Mouse (Mus musculus) testis, adult 2 months (tissue): ENCODE measurements around the gene Olfr96.

Source experiments
- CTCF ChIP-seq: fragments of 200-500 bp; IDR thresholded peaks from 2 replicates; pipeline ENCODE4 v1.5.1; 2012; ENCODE audit warnings: low read depth, mild to moderate bottlenecking, inconsistent platforms, low read length, moderate library complexity; ENCODE audit not compliant: control insufficient read depth, insufficient read depth, insufficient replicate concordance
- POLR2A ChIP-seq: fragments of 200-500 bp; IDR thresholded peaks from 2 replicates; pipeline ENCODE4 v1.6.1; 2012; ENCODE audit warnings: low read depth, mild to moderate bottlenecking, inconsistent platforms, low read length, moderate library complexity; ENCODE audit not compliant: control insufficient read depth

DNA sequence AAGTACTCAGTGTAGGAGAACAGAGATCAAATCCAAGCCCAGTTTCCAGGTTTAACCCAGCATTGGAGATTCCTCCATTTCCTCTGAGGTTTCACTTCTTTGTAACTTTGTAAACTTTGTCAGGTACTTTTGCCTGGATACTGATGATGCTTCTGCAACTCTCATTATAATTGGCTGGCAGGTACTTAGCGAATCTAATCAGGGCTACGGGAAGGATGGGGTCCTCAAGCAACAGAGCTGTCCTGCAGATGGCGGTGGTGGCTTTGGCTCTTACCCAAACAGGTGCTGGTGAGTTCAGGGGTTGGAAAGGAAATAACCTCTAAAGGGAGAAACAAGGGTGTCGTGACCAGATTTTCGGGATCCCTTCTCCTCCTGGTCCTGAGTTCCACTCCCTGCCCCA lies 26.8 kb downstream of the Olfr96 start:
- TF ChIP-seq POLR2A = no peak
- no peak for TF ChIP-seq CTCF
